13 mouse cellular contexts compared by ENCODE assay signal in the genomic region with DNA sequence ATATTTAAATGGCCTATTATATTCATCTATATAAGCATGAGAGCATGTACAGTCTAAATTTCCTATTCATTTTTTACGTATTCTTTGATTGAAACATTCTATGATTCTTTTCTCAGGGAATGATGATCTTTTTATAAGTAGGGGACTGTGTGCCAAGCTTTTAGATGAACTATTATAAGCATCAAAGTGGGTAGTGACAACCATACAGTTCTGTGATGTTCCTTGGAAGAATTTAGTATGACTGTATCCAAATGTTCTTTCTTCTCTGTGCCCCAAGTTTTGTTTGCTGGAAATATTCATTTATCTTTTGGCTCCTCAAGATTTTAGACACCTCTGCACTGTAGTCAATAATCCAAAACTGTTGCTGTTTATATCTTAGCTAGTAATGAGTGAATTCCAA.
"Had no signal": no experiment of that assay in that cellular context is flagged by ENCODE, and none has a peak within 500 bp of the region (broad histone marks: within the 10 kb centered on the region; RNA-seq: fewer than 3 reads in every experiment).

No protein-coding gene starts in this region.

- DNase-seq: gastrocnemius, adult 2 months; gastrocnemius, postnatal 10 days; gastrocnemius, postnatal 25 days; heart, adult 18-20 months; heart, postnatal 10 days; heart, postnatal 4 days; kidney, adult 18-20 months; kidney, adult 8-10 months; kidney, postnatal 10 days; kidney, postnatal 25 days; kidney, postnatal 4 days; liver; liver, embryonic 13.5 days had no signal
